Mouse (Mus musculus) heart, postnatal 0 days (tissue): Measurements from ENCODE around the gene Gtf2ird1.

ENCODE experiments used
- CTCF ChIP-seq: IDR thresholded peaks from 2 replicates; pipeline ENCODE4 v1.5.1; 2016; ENCODE audit warnings: antibody characterized with exemption, control low read depth, low read depth
- EP300 ChIP-seq: IDR thresholded peaks from 2 replicates; pipeline ENCODE4 v1.6.1; 2016; ENCODE audit warnings: antibody characterized with exemption, low read depth

GRCm38 (mm10) chr5:134456503-134456962, at the start of gene Gtf2ird1:
- TF ChIP-seq CTCF, result no peak
- TF ChIP-seq EP300, result no peak
